Mouse (Mus musculus) liver (tissue): Measurements from ENCODE around the gene Cep19.
"Not testable (repeated sequence)": the region's sequence is repeated elsewhere in the genome, so short reads cannot be mapped to it uniquely, and the experiment has no call there.

ENCODE experiments used
- DNase-seq: peaks from one replicate; pipeline ENCODE4 v3.0.0-alpha.2; 2020; ENCODE audit warnings: mixed read lengths

The Cep19 gene

GRCm38 (mm10) chr16:32099638-32100150 is at the start of gene Cep19, which contains the start of gene Pigx:
Cep19 (plus strand) TSS chr16:32099800.
Pigx (minus strand) TSS chr16:32099740.
- peak; percentile 92 for DNase-seq

GRCm38 (mm10) chr16:32058817-32059216 is 40.8 kb upstream of the Cep19 start:
- DNase-seq = no peak

DNA sequence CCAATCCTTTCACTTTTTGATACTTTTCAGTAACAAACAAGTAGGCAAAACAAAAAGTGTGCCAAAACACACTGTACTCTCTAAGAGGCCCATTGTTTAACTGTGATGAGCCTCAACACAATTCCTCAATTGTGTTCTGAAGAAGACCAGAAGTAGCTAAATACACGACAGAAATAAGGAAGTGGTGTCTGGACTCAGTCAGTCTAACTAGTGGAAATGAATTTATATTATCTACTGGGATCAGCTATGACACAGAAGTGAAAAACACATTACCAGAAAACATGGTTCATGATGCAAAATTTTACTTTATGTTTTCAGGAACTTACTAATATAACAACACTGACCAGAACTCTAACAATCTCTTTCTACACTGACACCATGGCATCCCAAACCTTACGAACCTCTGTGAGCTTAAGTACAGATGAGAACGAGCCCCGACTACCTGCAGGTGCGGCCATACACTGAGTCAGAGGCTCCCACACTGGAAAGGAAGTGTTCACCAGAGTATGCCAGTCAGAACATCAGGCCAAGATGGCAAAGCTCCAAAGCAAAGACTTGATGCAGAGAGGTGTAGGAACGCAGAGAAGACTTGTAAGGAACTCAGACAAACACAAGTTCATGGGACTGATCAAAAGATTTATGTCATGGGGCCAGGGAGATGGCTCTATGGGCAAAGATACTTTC is 39.6 kb upstream of the Cep19 start:
- no peak for DNase-seq

DNA sequence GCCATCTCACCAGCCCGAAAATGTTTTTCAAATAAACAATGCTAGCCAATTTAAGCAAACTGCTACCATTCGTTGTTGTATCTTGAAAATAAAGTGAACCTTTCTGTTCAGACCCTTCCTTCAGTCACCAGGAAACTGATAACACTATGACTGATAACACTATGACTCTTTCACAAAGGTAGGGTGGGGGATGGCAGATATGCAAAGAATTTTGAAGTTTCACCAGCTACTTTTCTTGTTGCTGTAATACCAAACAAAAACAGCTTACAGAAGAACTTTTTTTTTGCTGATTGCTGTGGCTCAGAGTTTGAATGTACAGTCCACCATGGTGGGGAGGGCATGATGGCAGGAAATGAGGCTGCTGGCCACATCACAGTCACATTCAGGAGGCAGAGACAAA is 37.4 kb upstream of the Cep19 start:
- DNase-seq = no peak

- DNase-seq = no peak
Measured at GRCm38 (mm10) chr16:32063900-32064299, 35.7 kb upstream of the Cep19 start.

- DNase-seq = no peak
Measured at GRCm38 (mm10) chr16:32066899-32067298, 32.7 kb upstream of the Cep19 start.

DNA sequence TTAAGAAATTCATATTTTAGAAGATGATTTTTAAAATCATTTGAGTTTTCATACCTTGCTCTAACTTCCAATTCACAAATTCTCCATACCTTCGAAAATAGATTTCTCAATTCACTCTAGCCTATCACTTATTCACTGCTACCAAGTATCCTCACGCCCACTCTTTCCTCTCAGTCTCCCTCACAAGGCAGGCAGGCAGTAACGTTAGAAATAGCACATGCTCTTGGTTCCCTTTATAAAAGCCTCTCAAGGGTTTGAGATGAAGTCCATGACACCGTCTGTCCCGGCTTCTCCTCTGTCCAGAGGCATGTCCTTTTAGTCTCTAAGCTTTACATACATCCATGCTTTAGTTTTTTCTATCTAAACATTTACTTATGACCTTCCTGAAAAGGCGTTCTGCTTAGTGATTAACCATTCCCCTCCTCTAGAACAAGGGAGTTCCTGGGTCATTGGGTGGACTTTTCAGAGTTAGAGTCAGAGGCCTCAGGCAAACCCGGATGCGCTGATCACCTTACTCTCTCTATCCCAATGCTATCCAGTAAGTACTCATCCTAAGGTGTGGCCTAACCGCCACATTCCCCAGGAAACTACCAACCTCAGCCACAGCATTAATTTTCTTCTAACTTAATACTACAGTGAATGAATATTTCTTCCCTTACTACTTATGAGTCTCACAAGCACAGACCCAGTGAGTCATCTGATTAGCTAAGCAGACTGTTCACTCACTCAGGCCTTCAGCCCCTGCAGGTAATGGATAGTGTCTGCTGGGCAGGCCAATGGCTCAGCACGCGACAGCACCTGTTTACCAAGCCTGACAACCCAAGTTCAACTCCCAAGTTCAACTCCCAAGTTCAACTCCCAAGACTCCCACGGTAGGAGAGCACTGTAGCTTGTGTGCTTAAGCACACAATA is 31.0 kb upstream of the Cep19 start:
- no peak for DNase-seq

GRCm38 (mm10) chr16:32070070-32070469 is 29.5 kb upstream of the Cep19 start:
- DNase-seq = not testable (repeated sequence)

- no peak for DNase-seq
Measured at GRCm38 (mm10) chr16:32075762-32076161, 23.8 kb upstream of the Cep19 start.

DNA sequence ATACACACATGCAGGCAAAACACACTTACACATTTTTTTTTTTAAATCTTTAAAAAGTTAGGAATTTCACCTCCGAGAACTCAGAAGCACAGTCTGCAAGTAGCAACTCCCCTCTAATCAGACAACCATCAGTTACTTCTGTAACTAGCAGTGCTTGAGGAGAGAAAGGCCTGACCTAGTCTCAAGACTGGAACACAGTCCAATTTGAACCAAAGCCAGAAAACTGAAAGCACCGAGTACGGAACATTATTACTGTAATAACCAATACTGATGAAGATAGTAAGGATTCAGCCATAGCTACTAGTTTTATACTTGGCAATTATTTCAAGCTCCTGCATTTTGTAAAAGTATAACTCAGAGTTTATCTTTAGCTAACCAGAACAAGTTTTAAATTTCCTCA is 23.2 kb upstream of the Cep19 start:
- DNase-seq = no peak

- DNase-seq = no peak
Measured at GRCm38 (mm10) chr16:32077648-32078407, 21.8 kb upstream of the Cep19 start.

DNA sequence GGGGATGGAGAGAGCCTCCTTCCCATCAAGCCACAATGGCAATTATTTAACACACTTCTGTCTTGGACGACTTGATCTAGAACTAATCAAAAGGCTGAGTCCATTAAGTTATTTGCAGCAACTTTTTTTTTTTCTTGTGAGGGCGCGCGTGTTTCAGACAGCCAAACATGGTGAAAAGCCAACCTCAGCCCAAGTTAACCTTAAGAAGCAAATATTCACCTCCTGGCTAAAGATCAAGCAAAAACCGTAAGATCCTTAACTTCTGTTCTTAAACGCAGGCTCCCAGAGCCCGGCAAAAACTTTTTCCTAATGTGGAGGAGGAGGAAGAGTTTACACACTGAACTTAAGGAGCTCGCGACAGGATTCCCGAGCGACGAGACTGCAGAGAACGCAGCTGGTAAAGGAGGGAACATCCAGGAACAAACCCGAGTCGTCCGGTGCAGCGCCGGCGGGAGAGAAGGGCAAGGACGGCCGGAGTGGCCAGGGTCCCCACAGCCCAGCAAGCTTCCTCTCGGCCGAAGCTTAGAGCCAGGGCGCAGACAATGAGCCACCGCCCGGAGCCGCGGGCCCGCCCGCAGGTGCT is 21.1 kb upstream of the Cep19 start:
- no peak for DNase-seq

DNA sequence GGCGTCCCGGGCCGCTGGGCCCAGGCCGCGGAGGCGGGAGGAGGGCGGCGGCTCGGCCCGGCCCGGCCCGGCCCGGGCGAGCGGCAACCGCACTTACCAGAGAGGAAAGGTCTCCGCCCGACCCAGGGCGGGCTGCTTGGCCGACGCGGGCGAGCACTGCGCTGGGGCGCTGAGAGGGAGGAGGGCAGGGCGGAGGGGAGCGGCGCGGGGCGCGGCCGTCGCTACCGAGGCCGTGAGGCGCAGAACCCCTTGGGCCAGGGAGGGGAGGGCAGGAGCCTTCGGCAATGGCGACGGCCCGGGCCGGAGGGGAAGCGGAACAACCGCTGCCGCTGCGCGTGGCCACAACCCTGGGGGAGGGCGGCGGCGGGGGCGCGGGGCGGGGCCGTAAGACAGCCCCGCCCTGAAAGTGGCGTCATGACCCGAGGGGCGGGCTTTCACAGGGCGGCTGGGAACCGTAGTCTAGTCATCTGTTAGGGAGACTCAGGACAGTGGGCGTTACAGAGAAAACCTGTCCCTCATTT is 20.5 kb upstream of the Cep19 start, which contains the start of gene Pak2:
Pak2 (minus strand) TSS at position 352 of the 521 bp plus-strand sequence.
- DNase-seq = peak; percentile 94

DNA sequence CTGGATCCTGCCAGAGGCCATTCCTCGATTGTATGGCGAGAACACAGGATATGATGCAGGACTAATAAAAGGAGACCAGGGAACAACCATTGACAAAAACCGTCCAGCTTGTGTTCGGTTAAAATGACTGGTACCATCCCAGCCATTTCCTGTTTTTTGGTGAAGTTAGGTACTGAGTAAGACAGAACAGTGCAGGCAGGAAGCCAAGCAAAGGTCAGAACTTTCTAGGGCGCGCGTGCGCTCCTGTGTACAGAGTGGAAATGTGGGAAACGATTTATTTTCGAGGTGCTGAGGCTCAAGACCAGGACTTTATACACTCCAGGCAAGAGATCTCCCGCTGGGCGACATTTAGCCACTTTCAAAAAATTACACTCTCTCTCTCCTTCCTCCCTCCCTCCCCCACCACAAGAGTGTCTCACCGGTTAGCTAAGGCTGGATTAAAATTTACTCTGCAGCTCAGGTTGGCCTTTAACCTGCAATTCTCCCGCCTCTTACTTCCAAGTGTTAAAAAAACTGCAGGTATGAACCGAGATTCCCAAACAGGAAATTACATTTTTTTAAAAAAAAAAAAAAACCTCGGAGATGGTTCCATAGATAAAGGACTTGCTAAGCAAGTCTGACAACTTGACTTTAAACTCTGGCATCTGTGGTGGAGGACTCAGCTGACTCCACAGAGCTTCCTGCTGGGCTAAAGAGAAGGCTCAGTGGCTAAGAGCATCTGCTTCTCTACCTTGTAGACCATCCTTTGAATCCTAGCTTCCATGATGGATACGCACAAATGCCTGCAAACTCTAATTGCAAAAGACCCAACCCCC is 11.8 kb upstream of the Cep19 start:
- no peak for DNase-seq

DNA sequence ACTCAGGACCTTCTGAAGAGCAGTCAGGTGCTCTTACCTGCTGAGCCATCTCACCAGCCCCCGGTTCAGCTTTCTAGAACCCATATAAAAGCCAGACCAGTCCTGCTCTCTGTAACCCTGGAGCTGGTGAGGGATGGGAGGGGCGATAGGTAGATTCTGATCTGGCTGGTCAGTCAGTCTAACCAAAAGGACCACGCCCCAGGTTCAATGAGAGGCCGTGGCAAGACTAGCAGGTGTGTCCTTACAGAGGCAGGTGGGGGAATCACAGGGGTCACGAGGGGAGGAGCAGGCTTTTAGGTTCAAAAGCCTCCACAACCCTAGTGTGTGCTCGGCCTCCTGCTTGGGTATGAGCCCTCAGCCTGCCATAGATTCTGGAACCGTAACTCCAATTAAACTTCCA is 8.1 kb upstream of the Cep19 start:
- no peak for DNase-seq

GRCm38 (mm10) chr16:32097757-32098156 is 1.8 kb upstream of the Cep19 start:
- DNase-seq = not testable (repeated sequence)

DNA sequence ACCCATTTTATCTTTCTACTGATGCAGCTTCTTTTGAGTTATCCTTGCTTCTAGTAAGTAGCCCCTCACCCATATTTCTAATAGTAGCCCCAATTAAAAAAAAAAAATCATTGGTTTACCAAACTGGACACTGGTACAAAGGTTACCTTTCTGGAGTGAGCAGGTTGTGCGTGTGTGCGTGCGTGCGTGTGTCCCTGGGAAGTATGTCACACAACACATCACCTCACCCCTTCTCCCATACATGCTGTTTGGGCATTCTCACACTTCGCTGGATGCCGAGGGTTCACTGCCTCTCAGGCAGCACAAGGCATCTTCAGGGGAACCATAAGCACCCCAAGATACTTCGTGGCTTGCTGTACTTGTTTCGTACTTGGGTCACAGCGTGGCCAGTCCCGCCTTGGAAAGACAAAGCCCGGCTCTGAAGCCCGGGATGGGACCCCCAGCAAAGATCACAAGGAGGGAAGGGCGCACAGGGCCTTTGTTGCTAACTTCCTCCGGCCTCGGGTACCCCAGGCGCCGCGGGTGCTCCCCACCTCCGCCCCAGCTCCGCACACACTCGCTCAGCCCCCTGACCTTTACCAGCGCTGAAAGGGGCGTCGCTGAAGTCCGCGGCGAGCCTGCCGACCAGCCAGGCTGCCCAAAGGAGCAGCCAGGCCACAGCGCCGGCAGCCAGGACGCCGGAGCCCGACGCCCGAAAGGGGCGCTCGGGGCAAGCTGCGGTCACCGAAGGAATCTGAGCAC is 533 bp upstream of the Cep19 start:
- DNase-seq = no peak

GRCm38 (mm10) chr16:32102295-32102694 is 2.7 kb downstream of the Cep19 start:
- no peak for DNase-seq

DNA sequence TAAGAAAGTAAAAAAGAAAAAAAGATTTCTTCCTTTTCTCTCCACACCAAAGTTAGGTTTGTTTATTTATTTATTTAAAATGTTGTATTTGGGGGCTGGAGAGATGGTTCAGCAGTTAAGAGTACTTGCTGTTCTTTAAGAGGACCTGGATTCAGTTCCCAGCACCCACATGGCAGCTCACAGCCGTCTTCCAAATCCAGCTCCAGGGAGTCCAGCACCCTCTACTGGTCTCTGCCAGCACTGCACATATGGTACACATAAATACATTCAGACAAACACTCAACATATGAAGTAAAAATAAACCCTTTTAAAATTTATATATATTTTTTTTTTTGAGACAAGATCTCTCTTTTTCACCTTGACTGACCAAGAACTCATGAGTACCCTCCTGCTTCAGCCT is 6.1 kb downstream of the Cep19 start:
- no peak for DNase-seq

DNA sequence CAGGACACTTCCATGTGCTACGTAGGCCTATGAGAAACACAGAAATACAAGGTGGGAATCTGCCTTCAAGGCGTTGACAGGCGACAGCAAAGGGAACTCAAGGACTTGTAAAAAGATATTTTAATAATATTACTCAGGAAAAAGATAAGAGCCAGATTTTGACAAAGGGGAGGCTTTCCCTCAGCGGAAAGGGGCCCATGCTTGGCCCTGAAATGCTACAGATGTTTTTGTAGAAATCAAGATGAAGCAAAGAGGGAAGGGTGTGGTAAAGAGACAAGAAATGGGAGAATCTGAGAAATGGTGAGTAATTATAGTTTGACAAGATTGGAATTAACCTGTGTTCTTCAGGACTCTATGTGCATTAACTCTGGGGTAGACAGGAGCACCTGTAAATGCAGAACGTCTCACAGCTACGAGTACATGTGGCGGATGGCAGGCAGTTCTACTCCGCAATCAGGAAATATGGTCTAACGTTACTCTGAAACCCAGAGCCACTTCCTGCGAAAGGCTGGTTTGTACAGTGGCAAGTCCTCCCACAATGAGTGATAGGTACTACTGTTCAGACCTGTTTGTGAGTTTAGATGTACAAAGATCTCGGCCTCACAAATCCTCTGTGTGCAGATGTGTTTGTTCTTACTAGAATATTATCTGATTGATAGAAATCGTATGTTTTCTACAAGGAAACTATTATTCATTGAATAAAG is 7.9 kb downstream of the Cep19 start:
- no peak for DNase-seq
